Mouse (Mus musculus) lung, adult 2 months (tissue): ENCODE data around the gene Syn2.

Experiments used
- CTCF ChIP-seq: fragments of 200-500 bp; IDR thresholded peaks from 2 replicates; pipeline ENCODE4 v1.5.1; 2011; ENCODE audit warnings: mild to moderate bottlenecking, low read length, control low read depth; ENCODE audit not compliant: insufficient read depth
- POLR2A ChIP-seq: fragments of 200-500 bp; IDR thresholded peaks from 2 replicates; pipeline ENCODE4 v1.6.1; 2011; ENCODE audit warnings: low read depth, mild to moderate bottlenecking, control low read depth, low read length, borderline replicate concordance; ENCODE audit errors: extremely low read depth

DNA sequence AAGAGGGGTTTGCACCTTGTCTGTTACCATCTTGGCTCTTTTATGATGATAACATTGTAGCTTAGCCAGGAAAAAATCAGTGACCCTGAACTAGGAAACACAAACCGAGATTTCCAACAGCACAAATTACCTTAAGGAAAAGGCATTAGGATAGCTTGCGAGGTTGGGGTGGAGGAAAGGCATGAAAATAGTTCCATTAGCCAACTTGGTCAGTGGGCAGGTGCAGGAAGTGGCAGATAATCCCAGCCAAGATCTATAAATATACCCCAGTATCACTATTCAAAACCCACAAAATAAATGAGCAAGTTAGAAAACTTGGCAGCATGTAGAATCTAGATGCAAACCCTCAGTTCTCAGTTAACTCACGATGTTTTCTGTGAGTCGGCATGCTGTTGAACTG, 97.1 kb downstream of the Syn2 start:
- TF ChIP-seq CTCF (no peak), POLR2A (no peak)
